Mouse (Mus musculus): Measurements from ENCODE around the gene Rab15. TPM values are rescaled to one million over a fixed set of nuclear protein-coding genes. Genes with fewer than 3 reads are reported as not detected.
"Not testable (repeated sequence)": the region's sequence is repeated elsewhere in the genome, so short reads cannot be mapped to it uniquely, and the experiment has no call there.

The Rab15 gene
- 32.3 and 37.8 TPM in 2 replicates for polyA plus RNA-seq (2015; fragmentation: Nextera tagmentation; extraction: Ambion mirVana)

DNA sequence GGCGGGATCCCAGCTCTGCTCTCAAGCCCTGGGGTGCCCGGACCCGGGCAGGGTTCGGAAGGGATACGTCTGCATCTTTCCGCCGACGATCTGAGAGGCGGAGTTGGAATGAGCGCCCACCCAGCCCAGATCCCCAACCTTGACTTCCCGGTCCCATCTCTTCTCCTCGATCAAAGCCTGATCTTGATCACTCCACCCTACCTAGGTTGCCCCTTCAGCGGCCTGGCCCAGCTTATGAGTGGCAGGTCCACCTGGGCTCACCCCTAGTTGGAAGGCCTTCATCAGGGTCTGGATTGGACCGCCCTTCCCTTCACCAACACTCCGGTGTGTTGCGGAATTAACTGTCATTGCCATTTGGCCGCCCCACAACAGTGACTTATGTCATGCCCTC lies at the start of gene Rab15:
Gene Rab15, minus strand, starts transcription at position 258 of the 391 bp plus-strand sequence.
- no peaks in the 10 kb centered on the region for H3K27me3 ChIP-seq (replicated peaks)
- peak within 1 kb of the TSS; percentile 62 for H3K4me3 ChIP-seq (replicated peaks)
- peak within 1 kb of the TSS; percentile 69 for H3K9ac ChIP-seq
- no peaks in the 10 kb centered on the region for H3K9me3 ChIP-seq
- H3K4me2 ChIP-seq, result peak within 1 kb of the TSS; percentile 90
- no peak for ATAC-seq (ENCODE audit: insufficient read depth, low FRiP score, low read depth)
- H3K36me3 ChIP-seq, result no peaks in the 10 kb centered on the region
- H3K27ac ChIP-seq, result peak within 1 kb of the TSS; percentile 32; the same call in 1 of the 2 replicates
- 4% methylated on average over 17 of the region's 17 CpGs for WGBS
- peaks cover 33% of the 10 kb centered on the region for H3K4me1 ChIP-seq

DNA sequence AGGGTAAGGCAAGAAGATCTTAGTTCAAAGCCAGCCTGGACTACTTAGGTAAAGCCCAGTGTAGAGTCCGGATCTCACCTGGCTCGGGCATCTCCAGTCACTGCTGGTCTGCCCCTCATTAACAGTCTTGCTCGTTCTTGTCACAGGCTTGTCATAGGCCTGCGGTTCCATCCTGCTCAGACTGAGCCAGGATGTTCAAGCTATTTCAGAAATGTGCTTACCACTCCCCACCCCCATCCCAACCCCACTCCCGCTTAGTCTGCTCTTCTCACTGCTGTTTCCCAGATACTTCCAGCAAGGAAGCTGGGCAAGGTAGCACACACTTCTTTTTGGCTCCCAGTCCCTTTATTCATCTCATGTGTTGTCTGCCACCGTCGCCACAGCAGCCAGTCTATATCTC lies 46.9 kb upstream of the Rab15 start:
- H3K4me2 ChIP-seq, result no peak overlapping the region
- no peak for ATAC-seq (ENCODE audit: insufficient read depth, low FRiP score, low read depth)
- no peak overlapping the region for H3K4me3 ChIP-seq (replicated peaks)
- H3K27ac ChIP-seq, result no peak overlapping the region
- no peak overlapping the region for H3K9ac ChIP-seq
- H3K27me3 ChIP-seq (replicated peaks), result no peaks in the 10 kb centered on the region
- no peaks in the 10 kb centered on the region for H3K4me1 ChIP-seq
- H3K9me3 ChIP-seq, result no peaks in the 10 kb centered on the region
- 84% methylated on average over 7 of the region's 7 CpGs for WGBS
- no peaks in the 10 kb centered on the region for H3K36me3 ChIP-seq

DNA sequence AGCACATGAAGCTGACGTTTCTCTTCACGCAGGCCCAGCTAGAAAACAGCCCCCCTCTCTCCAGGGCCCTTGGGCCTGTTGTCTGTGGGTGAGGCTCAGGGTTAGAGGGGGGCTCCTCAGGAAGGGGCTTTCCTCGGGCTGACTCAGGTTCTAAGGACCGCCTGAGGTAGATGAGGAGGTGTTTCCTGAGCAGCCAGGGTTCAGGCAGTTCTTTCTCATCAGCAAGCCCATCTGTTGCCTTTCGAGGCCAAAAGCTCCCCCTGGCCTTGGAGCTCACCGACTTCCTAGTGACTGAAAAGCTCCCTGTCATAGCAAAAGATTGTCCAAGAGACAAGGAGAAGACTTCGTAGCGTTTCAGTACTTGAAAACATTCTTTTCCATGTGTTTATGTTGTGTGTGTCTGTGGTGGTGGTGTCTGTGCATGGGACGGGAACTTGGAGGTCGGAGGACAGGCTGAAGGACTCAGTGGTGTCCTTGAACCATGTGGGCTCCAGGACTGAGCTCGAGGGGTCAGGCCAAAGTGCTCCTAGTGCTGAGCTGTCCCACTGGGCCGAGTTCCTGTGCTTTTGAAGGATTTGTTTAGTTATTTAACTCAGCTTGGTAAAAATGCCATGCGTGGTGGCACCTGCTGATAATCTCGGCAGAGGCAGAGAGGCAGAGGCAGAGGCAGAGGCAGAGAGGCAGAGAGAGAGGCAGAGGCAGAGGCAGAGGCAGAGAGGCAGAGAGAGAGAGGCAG lies 45.9 kb upstream of the Rab15 start:
- H3K36me3 ChIP-seq, result no peaks in the 10 kb centered on the region
- no peaks in the 10 kb centered on the region for H3K4me1 ChIP-seq
- WGBS, result 69% methylated on average over 14 of the region's 14 CpGs

DNA sequence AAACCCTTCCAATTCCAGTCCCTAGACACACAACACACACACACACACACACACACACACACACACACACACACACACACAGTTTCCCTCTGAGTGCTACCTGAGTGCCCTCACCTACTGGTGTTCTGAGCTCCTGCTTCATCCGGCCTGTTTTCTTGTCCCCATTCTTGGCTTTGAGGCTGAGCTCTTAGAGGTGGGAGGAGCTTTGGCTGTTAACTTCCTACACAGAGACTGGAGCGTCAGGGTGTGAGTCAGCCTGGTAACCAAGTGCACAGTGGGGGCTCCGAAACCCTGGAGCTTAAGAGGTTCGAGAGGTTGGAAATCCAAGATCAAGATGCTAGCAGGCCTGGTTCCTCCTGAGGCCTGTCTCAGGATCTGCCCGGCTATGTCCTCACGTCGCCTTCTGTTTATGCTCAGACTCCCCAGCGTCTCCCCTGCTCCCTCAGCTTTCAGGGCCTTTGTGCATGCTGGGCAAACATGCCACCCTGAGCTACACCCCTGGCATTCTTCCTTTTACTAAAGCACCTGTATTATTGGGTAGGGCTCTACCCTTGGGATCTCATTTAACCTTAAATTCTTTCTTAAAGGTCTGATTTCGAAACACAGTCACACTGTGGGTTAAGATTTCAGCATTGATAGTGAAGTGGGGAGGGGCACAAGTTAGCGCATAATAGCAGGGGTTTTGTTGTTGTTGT lies 45.0 kb upstream of the Rab15 start:
- Histone ChIP-seq H3K27ac (no peak overlapping the region), H3K36me3 (peaks cover 5% of the 10 kb centered on the region; the same call in 1 of the 2 replicates), H3K4me3 (replicated peaks) (no peak overlapping the region), H3K4me1 (no peaks in the 10 kb centered on the region), H3K9me3 (no peaks in the 10 kb centered on the region), H3K4me2 (no peak overlapping the region), H3K9ac (no peak overlapping the region), H3K27me3 (replicated peaks) (no peaks in the 10 kb centered on the region)
- WGBS, result 59% methylated on average over 10 of the region's 10 CpGs
- no peak; the same call in 1 of the 2 replicates for ATAC-seq (ENCODE audit: insufficient read depth, low FRiP score, low read depth)

More for the DNA sequence above, 45.9 kb upstream of the Rab15 start:
- Histone ChIP-seq H3K9me3 (no peaks in the 10 kb centered on the region), H3K4me2 (no peak overlapping the region), H3K9ac (no peak overlapping the region), H3K4me3 (replicated peaks) (no peak overlapping the region), H3K27ac (no peak overlapping the region), H3K27me3 (replicated peaks) (no peaks in the 10 kb centered on the region)
- no peak for ATAC-seq (ENCODE audit: insufficient read depth, low FRiP score, low read depth)

DNA sequence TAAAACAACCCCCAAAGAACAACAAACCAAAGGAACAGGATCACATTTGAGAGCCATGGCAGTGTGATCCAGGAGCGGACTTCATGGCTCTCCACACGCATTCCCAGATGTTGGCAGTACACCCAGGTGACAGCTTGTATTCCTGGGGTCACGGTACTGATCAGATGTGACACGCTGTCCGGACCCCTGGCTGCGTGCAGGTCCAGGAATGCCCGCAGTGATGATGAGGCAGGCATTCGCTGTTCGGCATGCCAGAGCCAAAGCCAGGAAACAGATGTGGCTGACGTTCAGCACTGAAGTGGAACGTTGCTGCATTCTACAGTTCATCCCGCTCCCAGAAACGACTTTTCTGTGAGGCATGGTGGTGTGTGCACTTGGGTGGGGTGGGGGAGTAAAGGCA lies 42.6 kb upstream of the Rab15 start:
- no peaks in the 10 kb centered on the region for H3K4me1 ChIP-seq
- ATAC-seq (ENCODE audit: insufficient read depth, low FRiP score, low read depth), result no peak

DNA sequence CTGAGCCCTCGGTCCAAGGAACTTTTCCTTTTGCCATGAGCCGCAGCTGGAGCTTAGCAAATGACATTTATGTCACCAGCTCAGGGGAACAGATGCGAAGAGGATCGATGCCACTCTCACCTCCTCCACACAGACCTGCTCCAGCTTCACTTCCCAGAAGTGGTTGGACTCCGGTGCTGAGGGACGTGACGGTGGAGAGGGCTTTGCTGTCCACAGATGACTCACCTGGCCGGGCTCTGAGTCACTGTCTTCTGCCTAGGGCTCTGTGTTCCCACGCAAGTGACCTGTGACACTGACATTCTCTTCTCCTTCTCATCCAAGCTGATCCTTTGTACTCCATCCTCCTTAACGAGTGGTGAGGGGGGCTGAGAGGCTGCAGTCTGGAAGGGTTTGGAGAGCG lies 40.9 kb upstream of the Rab15 start:
- no peak overlapping the region for H3K4me2 ChIP-seq
- H3K27ac ChIP-seq, result no peak overlapping the region
- no peak overlapping the region for H3K4me3 ChIP-seq (replicated peaks)
- H3K9ac ChIP-seq, result no peak overlapping the region
- H3K9me3 ChIP-seq, result no peaks in the 10 kb centered on the region
- H3K27me3 ChIP-seq (replicated peaks), result no peaks in the 10 kb centered on the region
- 83% methylated on average over 11 of the region's 11 CpGs for WGBS
- H3K36me3 ChIP-seq, result peaks cover 8% of the 10 kb centered on the region; the same call in 1 of the 2 replicates
- ATAC-seq (ENCODE audit: insufficient read depth, low FRiP score, low read depth), result no peak
- no peaks in the 10 kb centered on the region for H3K4me1 ChIP-seq

More for the DNA sequence above, 42.6 kb upstream of the Rab15 start:
- peaks cover 8% of the 10 kb centered on the region; the same call in 1 of the 2 replicates for H3K36me3 ChIP-seq
- WGBS, result 88% methylated on average over 13 of the region's 13 CpGs
- no peak overlapping the region for H3K27ac ChIP-seq
- H3K4me2 ChIP-seq, result no peak overlapping the region
- no peak overlapping the region for H3K4me3 ChIP-seq (replicated peaks)
- H3K27me3 ChIP-seq (replicated peaks), result no peaks in the 10 kb centered on the region
- H3K9me3 ChIP-seq, result no peaks in the 10 kb centered on the region
- no peak overlapping the region for H3K9ac ChIP-seq

DNA sequence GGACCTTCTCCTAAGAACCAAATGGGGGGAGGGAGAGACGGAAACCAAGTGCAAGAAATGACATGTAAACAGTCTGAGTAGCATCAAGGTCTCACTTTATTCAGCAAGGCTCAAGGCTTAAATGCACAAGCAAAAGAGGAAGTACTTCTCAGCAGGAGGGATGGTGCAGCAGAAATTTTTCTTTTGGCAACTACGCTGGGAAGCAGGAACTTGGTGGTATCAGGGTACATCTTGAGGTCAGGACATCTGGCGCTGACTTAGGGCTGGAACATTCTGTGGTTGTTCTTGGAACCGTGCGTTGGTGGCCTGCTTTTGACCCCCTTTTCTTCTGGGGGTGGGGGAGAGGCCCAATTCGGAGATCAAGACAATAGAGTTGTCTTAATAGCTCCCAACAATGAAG lies 36.1 kb upstream of the Rab15 start:
- not testable (repeated sequence) for H3K36me3 ChIP-seq; H3K4me2 ChIP-seq; H3K4me3 ChIP-seq (replicated peaks); H3K27ac ChIP-seq; H3K4me1 ChIP-seq; ATAC-seq (ENCODE audit: insufficient read depth, low FRiP score, low read depth); H3K27me3 ChIP-seq (replicated peaks); H3K9ac ChIP-seq; H3K9me3 ChIP-seq
- WGBS, result 91% methylated on average over 6 of the region's 6 CpGs

DNA sequence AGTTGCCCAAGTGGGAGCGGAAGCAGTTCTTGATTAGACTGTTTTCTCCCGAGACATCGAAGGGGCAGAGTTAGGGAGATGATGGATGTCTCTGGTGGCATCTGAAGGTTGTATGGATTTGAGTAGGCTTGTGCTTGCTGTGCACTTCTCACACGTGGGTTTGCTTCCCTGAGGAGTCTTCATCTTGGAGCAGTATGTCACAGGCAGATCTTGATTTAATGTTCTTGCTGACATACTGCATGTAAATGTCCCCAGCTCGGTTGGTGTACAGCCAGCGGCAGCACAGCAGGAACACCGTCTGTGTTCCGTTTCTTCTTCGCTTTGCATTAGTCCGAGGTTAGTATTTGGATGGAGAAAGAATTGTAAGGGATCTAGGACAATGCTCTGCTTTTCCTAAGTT lies 34.4 kb upstream of the Rab15 start:
- ATAC-seq (ENCODE audit: insufficient read depth, low FRiP score, low read depth), result no peak
- Histone ChIP-seq H3K27me3 (replicated peaks) (no peaks in the 10 kb centered on the region), H3K9ac (no peak overlapping the region), H3K9me3 (no peaks in the 10 kb centered on the region), H3K4me1 (no peaks in the 10 kb centered on the region), H3K27ac (no peak overlapping the region), H3K4me3 (replicated peaks) (no peak overlapping the region), H3K4me2 (no peak overlapping the region), H3K36me3 (no peaks in the 10 kb centered on the region)
- 84% methylated on average over 10 of the region's 10 CpGs for WGBS

DNA sequence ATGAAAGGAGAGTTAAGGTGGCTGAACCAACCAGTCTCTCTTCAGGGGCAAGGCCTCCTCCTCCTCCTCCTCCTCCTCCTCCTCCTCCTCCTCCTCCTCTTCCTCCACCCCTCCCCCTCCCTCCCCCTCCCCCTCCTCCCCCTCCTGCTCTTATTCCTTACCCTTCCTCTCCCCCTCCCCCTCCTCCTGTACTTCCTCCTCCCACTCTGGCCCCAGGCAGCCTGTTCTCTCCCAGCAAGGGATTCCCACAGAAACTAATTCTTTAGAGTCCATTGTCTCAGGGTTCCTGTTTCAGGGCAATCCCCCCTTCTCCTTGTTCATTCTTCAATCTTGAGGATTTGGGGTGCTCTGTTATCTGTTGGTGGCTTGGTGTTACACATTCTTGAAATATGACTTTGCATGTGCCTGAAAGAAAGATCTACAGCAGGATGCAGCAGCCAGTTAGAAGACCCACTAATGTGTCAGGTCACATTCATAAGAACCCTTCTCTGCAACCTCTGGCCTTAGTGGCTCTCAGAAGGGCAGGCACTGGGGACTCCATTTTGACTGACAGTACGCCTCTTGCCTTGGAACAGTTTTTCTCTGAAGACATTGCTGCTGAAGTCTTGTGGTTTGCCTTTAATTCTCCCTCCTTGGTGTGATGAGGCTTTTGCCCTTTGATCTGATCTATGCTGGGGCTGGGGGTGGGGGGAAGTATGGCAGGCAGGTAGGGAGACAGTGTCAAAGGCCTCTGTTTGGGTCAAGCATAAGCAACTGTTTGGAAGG lies 30.9 kb upstream of the Rab15 start:
- H3K27me3 ChIP-seq (replicated peaks), result no peaks in the 10 kb centered on the region
- H3K27ac ChIP-seq, result no peak overlapping the region
- H3K4me1 ChIP-seq, result no peaks in the 10 kb centered on the region
- H3K4me3 ChIP-seq (replicated peaks), result no peak overlapping the region
- no peak for ATAC-seq (ENCODE audit: insufficient read depth, low FRiP score, low read depth)
- no peak overlapping the region for H3K4me2 ChIP-seq
- 77% methylated on average over 1 of the region's 1 CpGs for WGBS
- no peak overlapping the region for H3K9ac ChIP-seq
- H3K9me3 ChIP-seq, result no peaks in the 10 kb centered on the region
- no peaks in the 10 kb centered on the region for H3K36me3 ChIP-seq

DNA sequence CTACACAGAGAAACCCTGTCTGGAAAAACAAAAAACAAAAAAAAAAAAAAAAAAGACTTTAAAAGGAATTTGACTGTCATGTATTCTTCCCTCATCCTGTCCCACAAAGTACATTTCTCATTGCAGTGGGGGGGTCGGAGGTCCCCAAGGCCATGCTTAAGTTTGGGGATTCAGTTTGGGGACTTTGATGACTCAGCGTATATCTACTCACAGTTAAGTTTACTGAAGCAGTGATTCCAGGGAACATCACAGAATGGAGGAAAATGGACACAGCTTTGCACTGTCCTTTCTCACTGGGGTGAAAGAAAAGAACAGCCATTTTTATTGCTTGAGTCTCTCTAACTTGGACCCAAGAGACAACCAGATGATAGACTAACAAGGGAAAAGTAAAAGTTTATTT lies 29.7 kb upstream of the Rab15 start:
- Histone ChIP-seq H3K4me2 (no peak overlapping the region), H3K27me3 (replicated peaks) (no peaks in the 10 kb centered on the region), H3K27ac (no peak overlapping the region), H3K4me1 (no peaks in the 10 kb centered on the region), H3K9me3 (no peaks in the 10 kb centered on the region), H3K36me3 (no peaks in the 10 kb centered on the region), H3K9ac (no peak overlapping the region), H3K4me3 (replicated peaks) (no peak overlapping the region)
- 86% methylated on average over 2 of the region's 2 CpGs for WGBS
- no peak for ATAC-seq (ENCODE audit: insufficient read depth, low FRiP score, low read depth)

DNA sequence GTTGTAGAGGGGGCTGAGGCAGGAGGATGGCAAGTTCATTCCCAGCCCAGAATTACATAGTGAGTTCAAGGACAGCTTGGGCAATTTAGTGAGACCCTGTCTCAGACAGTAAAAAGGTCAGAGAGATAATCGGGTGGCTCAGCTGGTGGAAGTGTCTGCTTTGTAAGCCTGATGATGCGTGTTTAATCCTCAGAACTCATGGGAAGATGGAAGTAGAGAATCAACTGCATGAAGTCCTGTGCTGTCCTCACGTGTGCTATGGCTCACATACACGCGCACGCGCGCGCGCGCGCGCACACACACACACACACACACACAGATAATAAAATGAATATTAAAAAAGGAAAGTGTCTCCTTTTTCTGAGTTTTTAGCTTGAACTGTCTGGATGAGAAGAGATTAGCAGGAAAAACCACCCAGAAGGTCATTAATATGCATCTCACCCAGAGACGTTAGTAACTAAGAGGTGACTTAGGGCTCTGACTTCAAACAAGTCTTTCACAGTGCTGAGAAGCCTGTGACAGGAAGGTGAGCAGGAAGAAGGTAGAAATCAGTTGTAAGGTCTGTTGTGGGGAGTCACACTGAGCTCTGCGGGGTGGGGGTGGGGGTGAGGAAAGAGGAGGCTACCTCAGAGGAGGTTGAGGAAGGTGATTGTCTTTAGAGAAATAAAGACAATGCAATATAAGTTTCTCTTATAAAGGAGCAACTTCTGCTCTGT lies 21.8 kb upstream of the Rab15 start:
- Histone ChIP-seq H3K27me3 (replicated peaks) (no peaks in the 10 kb centered on the region), H3K9ac (no peak overlapping the region), H3K9me3 (no peaks in the 10 kb centered on the region), H3K4me1 (no peaks in the 10 kb centered on the region), H3K36me3 (no peaks in the 10 kb centered on the region), H3K4me2 (no peak overlapping the region), H3K27ac (no peak overlapping the region), H3K4me3 (replicated peaks) (no peak overlapping the region)
- 85% methylated on average over 15 of the region's 15 CpGs for WGBS
- no peak for ATAC-seq (ENCODE audit: insufficient read depth, low FRiP score, low read depth)

Measured in stomach, embryonic 15.5 days (tissue).